Mouse (Mus musculus) liver, embryonic 11.5 days (tissue): ENCODE measurements around the gene Zfp704. TPM values are rescaled to one million over a fixed set of nuclear protein-coding genes. Genes with fewer than 3 reads are reported as not detected.

Experiments
- ATAC-seq: fragments of 200-750 bp; cut with Nextera tagmentation; replicated peaks from 2 replicates; pipeline ENCODE4 v1.8.0; 2017; ENCODE audit warnings: moderate number of reproducible peaks, mild to moderate bottlenecking, moderate TSS enrichment, moderate library complexity; ENCODE audit not compliant: low FRiP score
- DNase-seq: peaks from one replicate; pipeline ENCODE4 v3.0.0-alpha.2; 2017; ENCODE audit warnings: low spot score
- H3K27ac ChIP-seq: fragments of 300-500 bp; sonication (generic); 2 replicates; pipeline ENCODE4 v1.5.1; 2014; ENCODE audit warnings: mild to moderate bottlenecking, low read depth, low read length, control low read depth
- H3K27me3 ChIP-seq: fragments of 300-500 bp; sonication (generic); replicated peaks from 2 replicates; pipeline ENCODE4 v1.6.1; 2014; ENCODE audit warnings: low read length, mixed read lengths; ENCODE audit not compliant: control insufficient read depth, insufficient read depth
- H3K36me3 ChIP-seq: fragments of 300-500 bp; sonication (generic); 2 replicates; pipeline ENCODE4 v1.6.1; 2014; ENCODE audit warnings: mild to moderate bottlenecking, low read length, moderate library complexity, mixed read lengths; ENCODE audit not compliant: control insufficient read depth, insufficient read depth
- H3K4me1 ChIP-seq: fragments of 300-500 bp; sonication (generic); replicated peaks from 2 replicates; pipeline ENCODE4 v1.6.1; 2014; ENCODE audit warnings: low read length, mixed read lengths; ENCODE audit not compliant: control insufficient read depth, insufficient read depth
- H3K4me2 ChIP-seq: fragments of 300-500 bp; sonication (generic); 2 replicates; pipeline ENCODE4 v1.6.1; 2014; ENCODE audit warnings: mild to moderate bottlenecking, control low read depth, moderate library complexity
- H3K4me3 ChIP-seq: fragments of 300-500 bp; sonication (generic); 2 replicates; pipeline ENCODE4 v1.5.1; 2014; ENCODE audit warnings: low read depth, low read length, control low read depth
- H3K9ac ChIP-seq: fragments of 300-500 bp; sonication (generic); 2 replicates; pipeline ENCODE4 v1.6.1; 2014; ENCODE audit warnings: low read depth, low read length, control low read depth
- H3K9me3 ChIP-seq: fragments of 300-500 bp; sonication (generic); 2 replicates; pipeline ENCODE4 v1.6.1; 2016; ENCODE audit warnings: low read length, inconsistent platforms, mixed read lengths; ENCODE audit not compliant: control insufficient read depth
- WGBS: fragments of 180-500 bp; shearing (Covaris S2); extraction: QIAGEN DNeasy Blood & Tissue Kit; methylation state at CpG from one replicate; pipeline ENCODE4 v1.1.7; 2014; 5-methylcytosine and 5-hydroxymethylcytosine counted together
- polyA plus RNA-seq: library from polyadenylated mRNA; unstranded; fragments of >200 nt; fragmentation: Nextera tagmentation; extraction: Ambion mirVana; gene quantifications from 2 replicates; pipeline ENCODE4 v1.2.1, GENCODE M21; 2014

Gene Zfp704
- 4.1 and 4.7 TPM in 2 replicates for polyA plus RNA-seq

- peak within 1 kb of the TSS; percentile 88 for H3K9ac ChIP-seq
- ATAC-seq, result peak; percentile 77
- H3K27me3 ChIP-seq, result no peaks in the 10 kb centered on the region; the same call in 1 of the 2 replicates
- peak within 1 kb of the TSS; percentile 90 for H3K4me3 ChIP-seq
- DNase-seq, result peak; percentile 85
- H3K9me3 ChIP-seq, result no peaks in the 10 kb centered on the region
- H3K36me3 ChIP-seq, result no peaks in the 10 kb centered on the region
- H3K4me2 ChIP-seq, result peak within 1 kb of the TSS; percentile 95
- peaks cover 21% of the 10 kb centered on the region for H3K4me1 ChIP-seq
- H3K27ac ChIP-seq, result peak within 1 kb of the TSS; percentile 89
- WGBS, result 1% methylated on average over 74 of the region's 97 CpGs
These were observed at the start of gene Zfp704 for GRCm38 (mm10) chr3:9609581-9610341. TSS of gene Zfp704 (minus strand) at chr3:9610085.

GRCm38 (mm10) chr3:9633036-9634005 is 23.4 kb upstream of the Zfp704 start:
- no peaks in the 10 kb centered on the region for H3K9me3 ChIP-seq
- H3K4me3 ChIP-seq, result no peak overlapping the region
- 63% methylated on average over 10 of the region's 10 CpGs for WGBS
- H3K27me3 ChIP-seq, result peaks cover 6% of the 10 kb centered on the region
- no peaks in the 10 kb centered on the region for H3K4me1 ChIP-seq
- no peak for ATAC-seq
- no peak overlapping the region for H3K27ac ChIP-seq
- no peak for DNase-seq
- H3K9ac ChIP-seq, result no peak overlapping the region
- H3K36me3 ChIP-seq, result no peaks in the 10 kb centered on the region
- H3K4me2 ChIP-seq, result no peak overlapping the region

GRCm38 (mm10) chr3:9629951-9630350 is 20.1 kb upstream of the Zfp704 start:
- Histone ChIP-seq H3K4me2 (peak overlapping the region; percentile 38), H3K27me3 (peaks cover 6% of the 10 kb centered on the region), H3K4me3 (no peak overlapping the region), H3K27ac (no peak overlapping the region), H3K9ac (no peak overlapping the region), H3K36me3 (no peaks in the 10 kb centered on the region), H3K4me1 (no peaks in the 10 kb centered on the region), H3K9me3 (no peaks in the 10 kb centered on the region)
- ATAC-seq (no peak), DNase-seq (no peak)
- 31% methylated on average over 17 of the region's 17 CpGs for WGBS

- Histone ChIP-seq H3K27me3 (peaks cover 6% of the 10 kb centered on the region), H3K4me2 (no peak overlapping the region), H3K9ac (no peak overlapping the region), H3K36me3 (no peaks in the 10 kb centered on the region), H3K4me1 (no peaks in the 10 kb centered on the region), H3K4me3 (no peak overlapping the region), H3K27ac (no peak overlapping the region), H3K9me3 (no peaks in the 10 kb centered on the region)
- DNase-seq (no peak), ATAC-seq (no peak)
- 70% methylated on average over 4 of the region's 4 CpGs for WGBS
These were observed 18.2 kb upstream of the Zfp704 start for GRCm38 (mm10) chr3:9628041-9628440.

- WGBS, result 50% methylated on average over 5 of the region's 5 CpGs
- ATAC-seq, result no peak
- Histone ChIP-seq H3K27me3 (peaks cover 6% of the 10 kb centered on the region), H3K27ac (no peak overlapping the region), H3K9me3 (no peaks in the 10 kb centered on the region), H3K36me3 (no peaks in the 10 kb centered on the region), H3K4me2 (no peak overlapping the region), H3K4me1 (no peaks in the 10 kb centered on the region), H3K4me3 (no peak overlapping the region), H3K9ac (no peak overlapping the region)
- no peak for DNase-seq
These were observed 16.3 kb upstream of the Zfp704 start for GRCm38 (mm10) chr3:9626149-9626548.

GRCm38 (mm10) chr3:9620611-9621010 is 10.7 kb upstream of the Zfp704 start:
- WGBS, result 89% methylated on average over 12 of the region's 12 CpGs
- Histone ChIP-seq H3K4me1 (0 out of 2 replicates have a peak, but pooled peaks cover 3% of the 10 kb centered on the region), H3K4me3 (no peak overlapping the region), H3K9ac (no peak overlapping the region), H3K27me3 (no peaks in the 10 kb centered on the region), H3K36me3 (no peaks in the 10 kb centered on the region), H3K4me2 (no peak overlapping the region), H3K9me3 (no peaks in the 10 kb centered on the region), H3K27ac (no peak overlapping the region)
- DNase-seq (no peak), ATAC-seq (no peak)

GRCm38 (mm10) chr3:9619562-9620275 is 9.8 kb upstream of the Zfp704 start:
- Histone ChIP-seq H3K4me1 (peaks cover 4% of the 10 kb centered on the region), H3K27me3 (no peaks in the 10 kb centered on the region), H3K9me3 (no peaks in the 10 kb centered on the region), H3K4me2 (no peak overlapping the region), H3K36me3 (no peaks in the 10 kb centered on the region), H3K27ac (no peak overlapping the region), H3K4me3 (no peak overlapping the region), H3K9ac (no peak overlapping the region)
- DNase-seq (no peak), ATAC-seq (no peak)
- WGBS, result 49% methylated on average over 6 of the region's 6 CpGs

- no peak overlapping the region for H3K4me2 ChIP-seq
- H3K36me3 ChIP-seq, result no peaks in the 10 kb centered on the region
- no peak overlapping the region for H3K4me3 ChIP-seq
- no peak overlapping the region for H3K27ac ChIP-seq
- no peak overlapping the region for H3K9ac ChIP-seq
- H3K27me3 ChIP-seq, result no peaks in the 10 kb centered on the region
- DNase-seq (no peak), ATAC-seq (no peak)
- H3K4me1 ChIP-seq, result peaks cover 12% of the 10 kb centered on the region
- no peaks in the 10 kb centered on the region for H3K9me3 ChIP-seq
- WGBS, result 76% methylated on average over 9 of the region's 9 CpGs
These were observed 7.2 kb upstream of the Zfp704 start for GRCm38 (mm10) chr3:9617101-9617500.
